Mouse (Mus musculus) heart, adult 2 months (tissue): ENCODE measurements around the gene Dlx5.

Experiments
- CTCF ChIP-seq: fragments of 200-600 bp; IDR thresholded peaks from 2 replicates; pipeline ENCODE4 v1.8.1; 2022; ENCODE audit warnings: antibody characterized with exemption, mild to moderate bottlenecking, moderate library complexity
- POLR2A ChIP-seq: fragments of 200-500 bp; IDR thresholded peaks from 2 replicates; pipeline ENCODE4 v1.6.1; 2011; ENCODE audit warnings: mild to moderate bottlenecking, low read depth, low read length, control low read depth; ENCODE audit not compliant: insufficient read depth

DNA sequence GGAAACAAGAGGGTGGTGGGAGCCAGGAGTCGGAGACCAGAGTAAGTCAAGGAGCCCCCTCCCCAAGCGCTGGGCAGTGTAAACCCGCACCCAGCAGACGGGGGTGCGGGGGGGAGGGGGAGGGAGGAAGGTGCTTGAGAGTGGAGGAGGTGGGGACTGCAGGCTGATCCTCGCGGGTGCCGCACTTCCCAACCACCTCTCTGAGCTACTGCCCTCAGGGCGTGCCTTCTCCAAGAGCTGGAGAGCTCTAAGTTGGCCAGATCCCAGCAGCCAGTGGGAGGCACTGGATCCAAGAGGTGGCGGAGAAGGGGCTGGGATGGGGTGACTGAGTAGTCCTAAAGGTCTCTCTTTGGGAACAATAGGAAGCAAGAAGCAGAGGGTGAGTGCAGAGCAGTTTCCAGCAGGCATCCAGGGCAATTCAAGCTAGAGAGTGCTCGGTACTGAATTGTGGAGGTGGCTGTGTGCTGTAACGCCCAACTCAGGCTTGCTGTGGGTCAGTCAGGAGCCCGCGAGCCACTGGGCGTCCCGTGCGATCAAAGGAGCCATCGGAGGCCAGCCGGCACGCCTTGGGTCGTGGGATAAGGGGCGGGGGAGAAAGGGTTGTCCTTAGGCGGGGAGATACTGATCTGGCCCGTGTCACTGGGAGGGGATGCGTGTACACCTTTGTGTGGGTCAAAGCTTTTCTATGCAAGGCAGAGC, 7.7 kb downstream of the Dlx5 start:
- TF ChIP-seq CTCF (no peak), POLR2A (no peak)
